Mouse (Mus musculus): ENCODE measurements around the gene Nudt19. TPM values are rescaled to one million over a fixed set of nuclear protein-coding genes. Genes with fewer than 3 reads are reported as not detected.

Nudt19 gene
- total RNA-seq, 1 experiment from 2014 or later: 54.7 TPM

Other genes with a start within 250 kb of the Nudt19 start
- gene Gpatch1, start 237.9 kb downstream of the Nudt19 start, total RNA-seq (2021): 14.8 and 21.9 TPM in 2 replicates
- gene Rhpn2, start 222.1 kb downstream of the Nudt19 start, total RNA-seq (2021): 1.7 and 2.8 TPM in 2 replicates
- 8.6 and 11.9 TPM in 2 replicates for gene Faap24, start 159.5 kb downstream of the Nudt19 start, total RNA-seq (2021)
- 20.0 and 27.3 TPM in 2 replicates for gene Cep89, start 159.3 kb downstream of the Nudt19 start, total RNA-seq (2021)
- gene Slc7a9, start 107.5 kb downstream of the Nudt19 start, total RNA-seq (2021): not detected in 2 replicates
- gene Tdrd12, start 18.6 kb downstream of the Nudt19 start, total RNA-seq (2021): 0.15 TPM in 1 of 2 replicates, not detected in the other
- gene Rgs9bp, start 29.3 kb upstream of the Nudt19 start, total RNA-seq (2021): 0.39 and 0.76 TPM in 2 replicates
- 27.9 and 33.3 TPM in 2 replicates for gene Ankrd27, start 29.9 kb upstream of the Nudt19 start, total RNA-seq (2021)
- gene Pdcd5, start 91.2 kb upstream of the Nudt19 start, total RNA-seq (2021): 78.6 and 94.0 TPM in 2 replicates
- gene Dpy19l3, start 198.2 kb upstream of the Nudt19 start, total RNA-seq (2021): 31.5 and 60.8 TPM in 2 replicates
- gene Zfp507, start 246.7 kb upstream of the Nudt19 start, total RNA-seq (2021): 22.8 and 38.5 TPM in 2 replicates